Mouse (Mus musculus) mouse trophoblast stem cell (cell line): ENCODE results near the gene Slc15a1.

Experiments
- in situ Hi-C, 2 experiments: fragments of 300-500 bp; cut with MseI, MboI; formaldehyde crosslinking; loops; 2 replicates in 1 of 2; 3 replicates in 1 of 2; pipeline ENCODE4 v1.15.1; 2025

Gene Slc15a1

DNA sequence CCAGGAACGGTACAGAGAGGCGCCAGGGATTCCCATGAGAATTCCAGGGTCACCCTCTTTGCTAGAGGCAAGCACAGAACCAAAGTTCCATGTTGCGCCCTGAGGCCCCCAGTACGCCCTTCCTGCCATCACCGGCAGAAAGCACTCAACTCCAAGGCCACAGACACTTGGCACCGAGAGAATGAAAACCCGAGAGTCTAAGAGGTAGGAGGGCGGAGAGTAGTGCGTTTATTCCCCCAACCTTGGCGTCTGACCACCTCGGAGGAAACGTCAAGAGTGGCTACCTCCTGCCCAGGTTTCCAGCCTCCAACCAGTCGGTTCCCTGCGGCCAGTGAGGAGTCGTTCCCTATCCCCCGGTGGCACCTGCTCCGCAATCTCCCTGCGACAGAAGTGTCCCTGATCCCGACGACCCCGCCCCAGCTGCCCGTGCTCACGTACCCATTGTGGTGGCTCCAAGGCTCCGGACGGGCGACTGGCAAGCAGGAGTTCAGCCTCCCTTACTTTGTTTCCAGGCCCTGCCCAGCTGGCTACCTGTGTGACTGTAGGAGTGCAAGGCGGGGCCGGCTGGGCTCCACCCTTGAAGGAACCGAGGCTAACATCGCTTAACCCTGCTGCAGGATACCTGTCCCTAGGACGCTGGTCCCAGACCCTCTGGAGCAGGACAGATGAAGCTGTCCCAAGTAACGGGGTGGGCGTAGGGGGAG lies at the start of gene Slc15a1:
TSS of gene Slc15a1 (minus strand) at position 472 of the 704 bp plus-strand sequence.
- in situ Hi-C loops = no loop called here

DNA sequence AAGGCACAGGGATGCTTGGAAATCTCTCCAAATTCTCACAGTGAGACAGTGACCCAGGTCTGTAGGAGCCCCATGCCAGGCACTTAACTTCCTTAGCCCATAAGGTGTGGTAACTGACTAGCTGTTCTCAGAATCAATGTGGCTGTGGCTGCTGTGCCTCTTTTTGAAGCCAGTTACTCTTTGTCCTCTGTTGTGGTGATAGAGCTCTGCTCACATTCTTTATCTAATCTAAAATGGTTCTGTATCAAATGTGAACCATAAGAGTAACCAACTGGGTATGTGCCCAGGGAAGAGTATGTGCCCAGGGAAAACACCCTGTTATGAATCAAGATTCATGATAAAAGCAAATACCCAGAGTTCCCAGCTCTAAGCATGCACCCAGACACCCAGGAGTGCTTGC lies 48.7 kb upstream of the Slc15a1 start:
- in situ Hi-C loops = no loop called here

DNA sequence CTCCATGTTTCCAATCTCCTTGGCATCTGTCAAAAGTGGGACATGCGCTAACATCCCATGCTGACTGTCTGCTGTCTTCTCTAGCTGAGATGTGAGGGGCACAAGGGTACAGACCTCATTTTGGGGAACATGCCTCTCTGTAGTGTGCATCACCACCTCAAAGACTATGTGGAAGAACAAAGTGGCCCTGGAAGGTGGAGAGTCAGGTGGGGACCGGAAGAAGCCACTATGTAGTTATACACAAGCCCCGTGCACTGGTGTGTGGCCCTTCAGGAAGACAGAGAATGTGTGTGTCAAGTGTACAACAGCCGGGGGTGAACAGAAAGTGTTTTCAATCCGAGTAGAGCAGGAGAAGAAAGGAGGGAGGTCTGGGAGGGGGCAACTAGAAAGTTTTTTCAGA lies 47.5 kb upstream of the Slc15a1 start:
- in situ Hi-C loops = no loop called here

DNA sequence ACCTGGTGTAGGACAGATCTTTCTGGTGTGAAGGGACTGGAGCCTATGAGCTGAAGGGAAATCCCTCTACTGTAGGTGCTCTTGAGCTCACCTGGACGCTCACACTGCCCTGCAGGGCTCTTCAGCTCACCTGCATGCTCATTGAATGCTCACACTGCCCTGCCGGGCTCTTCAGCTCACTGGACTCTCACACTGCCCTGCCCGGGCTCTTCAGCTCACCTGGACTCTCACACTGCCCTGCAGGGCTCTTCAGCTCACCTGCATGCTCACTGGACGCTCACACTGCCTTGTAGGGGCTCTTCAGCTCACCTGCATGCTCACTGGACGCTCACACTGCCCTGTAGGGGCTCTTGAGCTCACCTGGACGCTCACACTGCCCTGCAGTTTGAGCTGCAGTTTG lies 44.8 kb upstream of the Slc15a1 start:
- in situ Hi-C loops = no loop called here

DNA sequence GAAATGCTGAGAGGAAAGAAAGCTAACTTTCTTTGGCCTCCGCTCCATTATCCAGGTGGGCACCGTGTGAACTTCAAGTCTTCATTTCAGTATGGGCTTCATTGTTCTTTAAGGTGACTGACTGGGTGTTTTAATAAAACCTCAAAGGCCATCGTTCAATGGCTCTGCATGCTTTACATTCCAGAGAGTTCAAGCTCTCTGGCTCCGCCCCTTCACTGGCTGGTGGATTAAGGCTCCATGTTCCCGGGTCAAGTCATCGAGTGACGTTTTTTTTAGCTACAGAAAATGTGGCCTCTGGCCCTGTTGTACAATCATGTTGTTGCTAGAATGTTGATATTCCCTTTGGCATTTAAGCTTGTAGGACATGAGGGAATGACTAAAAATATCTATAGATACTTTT lies 42.7 kb upstream of the Slc15a1 start:
- in situ Hi-C loops = no loop called here

DNA sequence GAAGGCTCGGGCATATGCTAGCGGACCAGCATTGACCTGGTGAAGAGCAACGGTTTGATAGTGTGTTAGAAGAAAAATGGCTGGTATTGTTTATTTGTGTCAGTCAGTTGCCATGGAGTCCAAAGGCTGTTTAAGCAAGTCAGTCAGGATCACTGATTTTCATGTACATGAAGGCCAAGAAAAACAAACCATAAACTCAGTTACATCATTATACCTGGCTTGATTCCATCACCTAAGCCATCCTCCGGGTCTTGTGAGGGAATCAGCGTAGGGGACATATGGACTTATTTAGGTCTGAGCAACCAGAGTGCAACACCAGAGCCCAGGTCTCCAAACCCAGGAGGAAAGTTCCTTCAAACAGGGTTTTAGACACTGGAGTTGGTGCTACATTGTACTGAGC lies 41.6 kb upstream of the Slc15a1 start:
- in situ Hi-C loops = no loop called here

DNA sequence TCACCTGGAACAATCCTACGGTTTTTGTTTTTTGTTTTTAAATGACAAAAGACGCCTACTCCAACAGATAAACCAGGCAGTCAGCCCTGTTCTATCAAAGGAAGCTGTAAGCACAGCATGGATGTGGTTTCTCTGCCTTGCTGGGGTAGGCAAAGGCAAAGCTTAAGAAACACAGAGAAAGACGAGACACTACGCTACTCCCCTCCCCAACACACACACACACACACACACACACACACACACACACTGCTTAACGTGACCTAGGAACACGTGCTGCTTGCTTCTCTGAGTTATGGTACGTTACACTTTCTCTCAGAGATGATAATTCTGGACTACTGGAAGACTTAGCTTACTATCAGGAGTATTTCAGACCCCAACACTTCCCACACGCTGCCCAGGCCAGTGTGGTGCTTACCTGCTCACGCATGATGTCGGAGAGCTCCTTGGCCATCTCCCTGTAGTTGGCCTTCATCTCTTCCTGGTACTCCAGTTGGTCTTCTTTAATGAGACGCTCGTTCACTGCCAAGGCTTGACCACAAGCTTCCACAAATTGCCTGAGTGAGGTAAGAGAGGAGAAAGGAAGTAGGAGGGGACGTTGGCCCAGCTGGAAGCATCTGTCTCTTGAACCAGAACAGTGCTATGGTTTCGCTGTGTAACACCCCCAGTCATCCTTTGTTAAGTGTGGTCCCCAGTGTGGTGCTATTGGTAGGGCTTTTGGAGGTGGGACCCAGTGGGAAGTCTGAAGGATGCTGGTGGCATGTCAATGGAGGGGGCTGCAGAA lies 40.7 kb upstream of the Slc15a1 start:
- in situ Hi-C loops = no loop called here

DNA sequence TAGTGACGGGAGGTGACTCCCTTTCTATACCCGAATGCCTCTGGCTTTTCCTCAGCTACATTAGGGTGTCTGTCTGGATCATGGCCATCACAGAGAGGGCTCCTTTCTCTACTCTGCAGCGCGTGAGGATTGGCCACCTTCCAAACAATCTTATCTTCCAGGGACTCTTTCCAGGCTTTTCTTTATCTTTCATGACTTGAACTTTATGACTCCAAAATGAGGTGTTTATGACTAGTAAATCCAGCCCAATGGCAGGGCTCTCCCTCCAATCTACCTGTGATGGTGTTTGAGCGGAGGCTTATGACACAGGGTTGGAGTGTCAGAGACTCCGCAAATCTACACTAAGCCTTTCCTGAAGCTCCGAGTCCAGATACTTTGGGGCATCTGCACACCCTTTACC lies 36.2 kb upstream of the Slc15a1 start:
- in situ Hi-C loops = no loop called here

DNA sequence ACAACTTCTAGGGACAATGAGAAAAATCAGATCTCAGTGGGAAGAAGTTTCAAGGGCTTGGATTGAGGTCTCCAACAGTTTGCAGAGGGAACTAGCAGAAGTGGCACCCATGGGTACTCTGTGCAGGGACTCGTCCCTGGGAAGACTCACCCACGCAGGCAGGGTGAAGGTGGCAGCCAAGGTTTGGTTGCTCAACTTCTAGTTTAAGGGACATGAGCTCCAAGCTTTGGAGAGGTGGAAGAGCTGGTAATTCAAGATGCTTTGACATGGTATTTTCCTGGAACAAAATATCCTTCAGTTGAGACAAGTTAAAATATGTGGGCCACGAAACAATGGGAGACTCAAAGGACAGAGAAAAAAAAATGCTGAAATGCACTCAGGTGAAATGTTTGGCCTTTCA lies 29.4 kb upstream of the Slc15a1 start:
- in situ Hi-C loops = no loop called here

DNA sequence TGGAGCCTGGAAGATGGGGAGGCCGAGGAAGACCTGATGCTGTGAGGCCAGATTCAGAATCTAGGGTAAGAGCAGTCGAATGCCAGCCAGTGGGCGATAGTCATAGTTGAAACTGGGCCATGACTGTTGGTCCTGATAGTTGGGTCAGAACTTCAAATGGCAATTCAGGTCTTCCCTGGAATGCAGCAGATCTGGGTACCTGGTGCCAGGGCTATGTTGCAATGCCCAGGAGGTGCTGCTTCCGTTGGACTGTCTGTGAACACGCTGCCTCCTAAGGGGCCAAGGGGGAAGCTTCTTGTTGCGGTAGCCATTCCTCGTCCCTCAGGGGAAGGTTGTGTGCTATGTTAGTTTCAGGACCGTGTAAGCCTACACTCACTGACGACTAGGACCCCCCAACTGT lies 25.8 kb upstream of the Slc15a1 start:
- in situ Hi-C loops = no loop called here

DNA sequence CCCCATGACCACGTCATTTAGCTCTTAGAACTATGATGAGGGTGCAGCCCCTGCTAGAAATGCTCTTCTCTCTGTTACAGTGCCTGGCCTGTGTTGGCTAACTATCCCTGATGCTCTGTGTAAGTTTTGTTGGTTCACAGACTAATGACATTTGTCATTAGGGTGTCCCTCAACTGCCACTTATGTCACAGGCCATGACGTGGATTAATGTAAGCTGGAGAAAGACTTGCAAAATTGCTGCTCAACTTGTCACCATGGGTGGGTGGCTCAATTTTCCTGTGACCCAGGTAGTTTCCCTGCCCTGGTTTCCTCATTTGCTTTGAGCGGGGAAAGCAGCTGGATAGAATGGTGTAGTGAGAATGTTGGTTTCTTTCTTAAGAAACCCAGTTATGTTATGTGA lies 22.8 kb upstream of the Slc15a1 start:
- in situ Hi-C loops = no loop called here

DNA sequence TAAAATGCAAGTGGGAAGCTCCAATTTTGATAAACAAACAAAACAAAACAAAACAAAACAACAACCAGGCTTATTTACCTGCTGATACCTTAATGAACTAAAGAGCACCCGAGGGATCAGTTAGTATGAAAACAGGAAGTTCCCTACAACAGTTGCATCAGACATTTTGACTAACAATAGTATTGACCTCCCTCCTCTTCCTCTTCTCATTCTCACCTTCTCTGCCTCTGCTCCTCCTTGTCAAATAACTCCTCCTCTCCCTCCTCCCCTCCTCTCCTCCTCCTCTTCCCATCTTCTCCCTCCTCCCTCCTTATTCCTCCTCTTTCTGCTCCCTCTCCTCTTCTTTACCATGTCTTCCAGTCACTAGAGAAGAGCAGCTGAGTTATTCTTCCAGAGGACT lies 22.1 kb upstream of the Slc15a1 start:
- in situ Hi-C loops = no loop called here

DNA sequence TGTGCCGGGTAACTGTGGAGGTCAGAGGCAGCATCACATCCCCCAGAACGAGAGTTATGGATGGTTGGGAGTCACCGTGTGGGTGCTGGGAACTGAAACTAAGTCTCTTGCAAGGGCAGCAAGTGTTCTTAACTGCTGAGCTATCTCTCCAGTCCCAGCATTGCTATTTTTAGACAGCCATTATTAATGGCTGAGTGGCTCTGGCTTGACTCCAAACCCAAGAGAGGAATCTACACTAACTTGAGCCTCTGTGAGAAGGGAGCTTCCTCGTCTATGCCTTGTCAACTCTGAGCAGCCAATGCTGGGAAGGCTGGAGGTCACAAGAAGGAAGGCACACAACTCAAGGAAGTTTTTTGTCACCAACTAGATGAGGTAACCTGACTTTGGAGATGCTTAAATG lies 16.7 kb upstream of the Slc15a1 start:
- in situ Hi-C loops = no loop called here

DNA sequence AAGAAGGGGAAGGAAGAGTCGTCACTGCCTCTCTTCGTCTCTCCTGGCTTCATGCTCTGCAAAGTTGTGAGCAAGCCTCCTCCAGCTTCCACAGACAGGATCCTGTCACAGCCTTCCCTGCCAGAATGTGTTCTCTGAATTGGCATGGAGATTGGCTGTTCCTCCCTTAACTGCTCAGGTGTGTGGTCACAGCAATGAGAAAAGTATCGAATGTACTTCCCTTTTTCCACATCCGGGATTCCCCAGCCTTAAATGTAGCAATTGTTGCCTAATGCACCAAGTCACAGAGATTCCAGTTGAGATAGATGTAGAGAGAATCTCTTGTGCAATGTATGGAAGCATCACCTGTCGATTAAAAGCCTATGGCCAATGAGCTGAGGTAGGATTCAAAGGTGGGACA lies 11.8 kb upstream of the Slc15a1 start:
- in situ Hi-C loops = no loop called here

DNA sequence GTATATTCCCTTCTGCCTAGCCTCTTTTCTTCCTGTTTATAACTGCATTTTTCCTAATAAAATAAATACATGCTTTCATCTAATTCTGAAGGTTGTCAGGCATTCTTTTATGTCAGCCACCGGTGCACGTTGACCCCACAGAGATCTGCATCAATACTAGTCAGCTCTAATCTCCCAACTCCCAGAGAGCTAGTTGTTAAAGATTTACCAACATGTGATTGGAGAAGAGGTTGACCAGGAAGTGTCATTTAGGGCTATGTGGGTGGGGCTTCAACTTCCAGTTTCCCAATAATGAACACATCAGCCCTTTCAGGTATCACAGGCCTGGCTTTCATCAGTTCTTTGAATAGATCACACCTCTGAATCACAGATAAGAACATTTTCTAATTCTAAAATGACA lies 3.9 kb upstream of the Slc15a1 start:
- in situ Hi-C loops = no loop called here

DNA sequence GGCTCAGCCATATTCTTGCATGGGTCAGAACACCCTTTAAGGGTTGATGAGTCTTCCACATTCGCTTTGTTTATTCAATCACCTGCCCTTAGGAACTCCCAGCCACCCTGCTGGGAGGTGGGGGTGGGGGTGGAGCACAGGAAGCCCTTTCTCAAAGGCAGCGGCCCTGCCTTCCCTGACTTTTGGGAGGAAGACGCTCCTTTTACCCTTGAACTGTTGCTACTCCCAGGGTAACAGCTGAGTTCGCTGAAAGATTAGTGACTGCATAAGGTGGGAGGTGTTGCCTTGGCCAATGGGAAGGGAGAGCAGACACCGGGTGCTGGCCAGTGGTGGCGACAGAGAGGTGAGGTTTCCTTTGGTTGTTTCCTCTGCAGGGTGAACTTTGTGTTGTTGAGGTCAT lies 1.3 kb upstream of the Slc15a1 start:
- in situ Hi-C loops = no loop called here

DNA sequence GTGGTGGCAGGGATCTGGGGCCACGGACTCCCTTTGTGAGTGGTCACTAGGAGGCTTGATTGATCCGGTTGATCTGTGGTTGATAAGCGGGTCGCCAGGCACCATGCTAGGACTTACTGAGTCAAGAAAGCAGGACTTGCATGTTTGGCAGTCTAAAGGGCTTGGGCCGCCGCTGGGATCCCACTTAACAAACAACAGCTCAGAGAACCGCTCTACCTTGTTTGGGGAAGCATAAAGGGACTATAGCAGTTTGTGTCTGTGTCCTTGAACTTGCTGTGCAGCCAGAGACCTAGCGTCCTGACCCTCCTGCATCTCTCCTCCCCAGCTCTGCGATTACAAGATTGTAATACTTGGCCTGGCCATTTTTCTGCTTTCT lies 421 bp upstream of the Slc15a1 start:
- in situ Hi-C loops = no loop called here

DNA sequence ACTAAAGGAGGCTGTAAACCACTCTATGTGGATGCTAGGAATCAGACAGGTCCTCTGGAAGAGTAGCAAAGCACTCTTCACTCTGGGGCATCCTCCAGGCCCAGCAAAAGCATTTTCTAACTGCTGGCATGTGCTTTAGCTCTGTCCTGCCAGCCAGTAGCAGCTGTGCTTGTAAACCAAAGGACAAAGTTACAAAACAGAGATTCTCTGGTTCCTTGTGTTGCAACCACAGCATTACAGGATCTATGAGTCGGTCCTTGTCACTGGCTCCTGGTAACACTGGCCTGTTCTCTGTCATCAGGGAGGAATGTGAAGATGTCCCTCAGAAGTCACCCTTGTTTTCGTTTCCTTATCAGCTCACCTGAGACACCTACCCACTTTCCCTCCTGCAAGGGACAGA lies 4.5 kb downstream of the Slc15a1 start:
- in situ Hi-C loops = no loop called here

DNA sequence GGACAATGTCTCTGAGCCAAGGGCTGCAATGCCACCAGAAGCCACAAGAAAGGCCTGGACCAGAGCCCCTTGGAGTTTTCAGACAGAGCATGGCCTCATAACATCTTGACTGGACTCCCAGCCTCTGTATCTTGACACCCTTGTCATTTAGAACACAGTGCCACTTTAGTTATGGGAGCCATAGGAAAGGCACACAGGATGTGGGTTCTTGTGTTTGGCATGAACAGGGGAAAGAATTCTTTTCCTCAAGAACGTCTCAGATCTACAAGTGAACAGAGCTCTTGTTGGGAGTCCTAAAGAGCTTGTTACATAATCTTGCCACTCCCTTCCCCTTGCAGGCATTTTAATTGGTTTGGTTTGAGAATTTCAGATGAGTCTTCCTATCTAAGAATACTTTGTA lies 5.3 kb downstream of the Slc15a1 start:
- in situ Hi-C loops = no loop called here

DNA sequence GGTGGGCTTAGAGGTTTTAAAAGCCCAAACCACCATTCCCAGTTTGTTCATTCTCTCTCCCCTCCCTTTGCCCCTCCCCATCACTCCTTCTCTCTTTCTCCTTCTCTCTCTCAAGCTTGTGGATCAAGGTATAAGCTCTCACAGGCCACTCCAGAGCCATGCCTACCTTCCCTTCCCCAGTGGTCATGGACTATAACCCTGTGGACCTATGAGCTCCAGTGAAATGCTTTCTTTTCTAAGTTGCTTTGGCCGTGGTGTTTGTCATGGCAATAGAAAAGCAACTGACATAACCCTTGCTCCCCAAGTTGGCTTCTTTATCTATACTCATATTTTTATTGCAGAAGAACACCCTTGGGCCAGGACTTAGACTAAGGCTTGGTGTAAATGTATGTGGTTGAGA lies 7.3 kb downstream of the Slc15a1 start:
- in situ Hi-C loops = no loop called here

DNA sequence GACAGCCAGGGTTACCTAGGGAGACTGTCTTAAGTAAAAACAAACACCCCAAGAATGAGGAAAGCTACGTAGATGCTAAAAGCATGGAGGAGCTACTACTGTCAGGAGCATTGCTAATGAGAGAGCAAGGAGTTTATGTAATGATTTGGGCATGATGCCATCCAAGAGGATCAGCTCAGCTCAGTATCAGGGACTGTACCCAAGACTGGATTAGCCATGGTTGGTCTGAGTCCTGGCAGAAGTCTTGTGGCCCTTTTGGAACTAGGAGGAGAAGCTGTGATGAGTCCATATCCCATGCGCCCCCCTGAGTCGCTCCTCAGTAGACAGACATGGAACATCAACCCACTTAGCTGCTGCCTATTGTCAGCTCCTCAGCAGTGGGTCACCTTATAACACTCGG lies 9.3 kb downstream of the Slc15a1 start:
- in situ Hi-C loops = no loop called here

DNA sequence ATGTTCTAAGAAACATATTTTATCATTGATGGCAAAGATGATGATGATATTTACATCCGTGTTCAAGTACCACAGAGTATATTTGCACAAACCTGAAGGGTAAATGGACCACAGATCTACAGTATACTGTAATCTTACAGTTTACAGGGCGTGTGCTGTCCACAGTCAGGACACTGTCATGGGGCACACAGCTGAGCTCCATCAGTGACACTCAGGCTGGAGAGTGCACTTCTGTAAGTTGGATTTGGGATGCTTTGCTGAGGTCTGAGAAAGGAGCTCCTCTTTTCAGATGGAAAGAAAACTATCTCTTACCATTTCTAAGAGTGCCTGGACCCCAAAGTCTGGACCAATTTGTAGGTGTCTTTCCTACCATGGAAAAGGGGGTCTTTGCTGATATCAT lies 9.9 kb downstream of the Slc15a1 start:
- in situ Hi-C loops = no loop called here

DNA sequence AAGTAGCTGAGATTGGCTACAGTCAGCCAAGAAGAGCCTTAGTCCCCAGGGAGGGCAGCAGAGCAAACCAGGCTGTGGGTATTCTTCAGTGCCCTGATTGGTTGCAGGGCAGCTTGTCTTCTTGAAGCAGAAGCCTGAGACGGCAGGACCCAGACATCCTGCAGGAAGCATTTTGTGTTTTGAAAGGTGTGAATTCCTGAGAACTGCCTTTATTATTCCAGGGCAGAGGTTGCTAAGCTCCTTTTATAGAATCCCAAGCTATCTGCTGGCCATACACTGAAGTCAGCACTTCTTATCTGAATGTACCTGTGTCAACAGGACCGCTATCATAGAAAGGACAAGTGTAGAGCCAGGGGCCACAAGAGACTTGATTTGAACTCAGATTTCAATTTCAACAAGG lies 10.8 kb downstream of the Slc15a1 start:
- in situ Hi-C loops = no loop called here

DNA sequence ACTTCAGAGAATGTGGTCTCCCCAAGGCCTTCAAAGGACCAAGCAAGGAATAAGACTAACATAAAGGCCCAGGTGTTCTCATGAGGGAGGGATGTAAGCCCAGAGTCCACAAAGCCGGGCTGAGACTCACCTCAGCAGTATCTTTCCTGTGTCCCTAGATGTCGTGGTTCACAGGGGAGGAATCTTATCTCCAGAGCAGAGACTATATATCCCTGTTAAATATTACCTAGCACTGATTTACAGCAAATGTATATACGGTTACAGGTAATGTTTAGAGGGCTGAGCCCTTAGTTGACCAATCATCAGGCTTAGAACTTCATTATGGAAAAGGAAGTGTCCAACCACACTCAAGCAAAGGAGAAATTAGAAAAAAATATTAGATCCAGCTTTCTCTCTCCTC lies 11.3 kb downstream of the Slc15a1 start:
- in situ Hi-C loops = no loop called here
